18 mouse cellular contexts compared by ENCODE assay signal in the genomic region with DNA sequence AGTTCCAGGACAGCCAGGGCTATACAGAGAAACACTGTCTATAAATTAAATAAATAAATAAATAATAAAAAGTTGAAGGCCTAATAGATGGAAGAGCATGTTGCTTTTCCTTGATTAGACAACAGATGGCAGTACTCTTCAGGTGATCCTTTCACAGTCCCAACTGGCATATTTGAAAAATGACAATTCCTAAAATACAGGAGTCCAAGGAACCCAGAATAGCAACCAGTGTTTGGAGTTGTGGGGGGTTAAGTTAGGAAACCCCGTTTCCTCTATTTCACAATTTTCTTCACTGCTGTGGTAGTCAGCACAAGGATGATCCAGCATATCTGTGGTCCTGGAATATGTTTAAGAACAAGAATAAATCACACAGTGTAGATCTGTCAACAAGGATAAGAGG. TPM values are rescaled to one million over a fixed set of nuclear protein-coding genes. Genes with fewer than 3 reads are reported as not detected.
DNase-seq lines count a peak whose midpoint lies in the region; ATAC-seq and TF ChIP-seq lines count a peak whose summit lies in the region.
"Had no signal": no experiment of that assay in that cellular context is flagged by ENCODE, and none has a peak within 500 bp of the region (broad histone marks: within the 10 kb centered on the region; RNA-seq: fewer than 3 reads in every experiment).

No protein-coding gene starts in this region.

- intact Hi-C loops in left cerebral cortex, postnatal 36 days (cut with DNase I): no loop called here

- TF ChIP-seq POLR2A in kidney, adult 2 months (IDR thresholded peaks at IDR 0.05; ENCODE audit: low read depth, low read length): no peak

- H3K4me2 ChIP-seq in midbrain, embryonic 14.5 days (ENCODE audit: low read length): no peak overlapping the region
- no peak overlapping the region for H3K4me2 ChIP-seq in midbrain, embryonic 16.5 days (ENCODE audit: low read length)
- H3K4me2 ChIP-seq: embryonic facial prominence, embryonic 13.5 days; heart, embryonic 15.5 days; hindbrain, embryonic 13.5 days; limb, embryonic 15.5 days; lung, embryonic 15.5 days had no signal

- no peak for TF ChIP-seq CTCF in kidney, adult 2 months (conservative IDR thresholded peaks at IDR 0.05; ENCODE audit: insufficient read depth, insufficient read length, low read depth, low read length)

- no peaks in the 10 kb centered on the region for H3K27me3 ChIP-seq in kidney, adult 2 months (replicated peaks; ENCODE audit: control insufficient read depth, insufficient read depth, low read length)
- H3K27me3 ChIP-seq in midbrain, embryonic 14.5 days (ENCODE audit: control insufficient read depth, insufficient read depth, low read length): no peaks in the 10 kb centered on the region
- H3K27me3 ChIP-seq in midbrain, embryonic 16.5 days (ENCODE audit: control insufficient read depth, insufficient read depth, low read depth, low read length): no peaks in the 10 kb centered on the region
- H3K27me3 ChIP-seq: embryonic facial prominence, embryonic 13.5 days; heart, embryonic 15.5 days; hindbrain, embryonic 13.5 days; limb, embryonic 15.5 days; lung, embryonic 15.5 days had no signal

- H3K9ac ChIP-seq in midbrain, embryonic 14.5 days (replicated peaks; ENCODE audit: low read length): no peak overlapping the region
- H3K9ac ChIP-seq in midbrain, embryonic 16.5 days (ENCODE audit: low read depth, low read length): no peak overlapping the region
- H3K9ac ChIP-seq: embryonic facial prominence, embryonic 13.5 days; heart, embryonic 15.5 days; hindbrain, embryonic 13.5 days; limb, embryonic 15.5 days; lung, embryonic 15.5 days had no signal

- no peaks in the 10 kb centered on the region for H3K4me1 ChIP-seq in kidney, adult 2 months (ENCODE audit: control insufficient read depth, insufficient read depth, low read length)
- no peaks in the 10 kb centered on the region for H3K4me1 ChIP-seq in midbrain, embryonic 14.5 days (ENCODE audit: control insufficient read depth, insufficient read depth, low read length)
- H3K4me1 ChIP-seq in midbrain, embryonic 16.5 days (ENCODE audit: control insufficient read depth, insufficient read depth, low read length): no peaks in the 10 kb centered on the region
- H3K4me1 ChIP-seq: embryonic facial prominence, embryonic 13.5 days; heart, embryonic 15.5 days; hindbrain, embryonic 13.5 days; limb, embryonic 15.5 days; lung, embryonic 15.5 days had no signal

- peaks cover 7% of the 10 kb centered on the region for H3K36me3 ChIP-seq in kidney, adult 2 months (ENCODE audit: control insufficient read depth, insufficient read depth, low read length)
- peaks cover 67% of the 10 kb centered on the region for H3K36me3 ChIP-seq in midbrain, embryonic 14.5 days (ENCODE audit: control insufficient read depth, insufficient read depth, low read length)
- H3K36me3 ChIP-seq in midbrain, embryonic 16.5 days (ENCODE audit: control insufficient read depth, insufficient read depth, low read length): peaks cover 18% of the 10 kb centered on the region

- H3K9me3 ChIP-seq in midbrain, embryonic 14.5 days (ENCODE audit: control insufficient read depth, low read length): no peaks in the 10 kb centered on the region
- no peaks in the 10 kb centered on the region for H3K9me3 ChIP-seq in midbrain, embryonic 16.5 days (replicated peaks; ENCODE audit: control insufficient read depth, low read length, poor library complexity, severe bottlenecking)
- H3K9me3 ChIP-seq: embryonic facial prominence, embryonic 13.5 days; heart, embryonic 15.5 days; hindbrain, embryonic 13.5 days; limb, embryonic 15.5 days; lung, embryonic 15.5 days had no signal

- WGBS in kidney, adult 2 months: 79% methylated on average over 1 of the region's 1 CpGs
- WGBS in midbrain, embryonic 14.5 days: 89% methylated on average over 1 of the region's 1 CpGs
- 98% methylated on average over 1 of the region's 1 CpGs for WGBS in midbrain, embryonic 16.5 days

- DNase-seq in kidney, adult 2 months: peak; percentile 19
- no peak for DNase-seq in kidney, postnatal 14 days
- DNase-seq in midbrain, embryonic 14.5 days: peak; percentile 16
- DNase-seq in NIH3T3 (ENCODE audit: low read depth): peak; percentile 65
- no peak for DNase-seq in embryo, embryonic 10 days (ENCODE audit: low spot score)
- DNase-seq in left cerebral cortex, postnatal 36 days (ENCODE audit: low spot score in 2 of 2): no peak
- DNase-seq: adrenal gland, postnatal 25 days; kidney, adult 11 months; kidney, postnatal 4 days; right cerebral cortex, postnatal 14 days had no signal

- H3K27ac ChIP-seq in kidney, adult 2 months (ENCODE audit: insufficient read depth, low read depth, low read length): no peak overlapping the region
- no peak overlapping the region for H3K27ac ChIP-seq in midbrain, embryonic 14.5 days (replicated peaks; ENCODE audit: low read depth, low read length)
- no peak overlapping the region for H3K27ac ChIP-seq in midbrain, embryonic 16.5 days (ENCODE audit: low read length)
- H3K27ac ChIP-seq: embryonic facial prominence, embryonic 13.5 days; heart, embryonic 15.5 days; hindbrain, embryonic 13.5 days; limb, embryonic 15.5 days; lung, embryonic 15.5 days had no signal

- H3K4me3 ChIP-seq in kidney, adult 2 months (ENCODE audit: insufficient read depth, low read depth, low read length): no peak overlapping the region
- H3K4me3 ChIP-seq in midbrain, embryonic 14.5 days (replicated peaks; ENCODE audit: low read depth, low read length): no peak overlapping the region
- no peak overlapping the region for H3K4me3 ChIP-seq in midbrain, embryonic 16.5 days (ENCODE audit: low read depth, low read length)
- H3K4me3 ChIP-seq: embryonic facial prominence, embryonic 13.5 days; heart, embryonic 15.5 days; hindbrain, embryonic 13.5 days; limb, embryonic 15.5 days; lung, embryonic 15.5 days; myocyte had no signal

- no peak for ATAC-seq in midbrain, embryonic 14.5 days (ENCODE audit: low FRiP score, low TSS enrichment)
- ATAC-seq in midbrain, embryonic 16.5 days: no peak
- peak; percentile 29; the same call in 1 of the 2 replicates for ATAC-seq in megakaryocyte progenitor cell, adult 5-6 weeks (replicated peaks; ENCODE audit: poor library complexity)

RNA-seq across cellular contexts. Expression of a gene that starts 22.9 kb away (rescaled TPM):
- 12.6 and 12.9 TPM in 2 replicates for polyA plus RNA-seq in kidney, adult 2 months (2012; rRNA removed)
- polyA plus RNA-seq in midbrain, embryonic 14.5 days (2014; fragmentation: Nextera tagmentation; extraction: Ambion mirVana): 55.6 and 74.0 TPM in 2 replicates
- 50.3 and 59.6 TPM in 2 replicates for polyA plus RNA-seq in midbrain, embryonic 16.5 days (2015; fragmentation: Nextera tagmentation; extraction: Ambion mirVana)
- total RNA-seq in megakaryocyte progenitor cell, adult 5-6 weeks (2015): 20.1 and 21.9 TPM in 2 replicates
- total RNA-seq in megakaryocyte progenitor cell, adult 5-6 weeks (2017): 29.5 and 42.7 TPM in 2 replicates
- 10 to 100 TPM; 44.1 to 63.0 TPM for total RNA-seq in left cerebral cortex, postnatal 36 days (2021)

Comparison
In these comparisons a context has a peak if more than half of its experiments do, and no peak if none do; other contexts are left out.
1. DNase-seq: peak in kidney, adult 2 months (single experiment), midbrain, embryonic 14.5 days (single experiment) and NIH3T3 (single experiment); none in kidney, postnatal 14 days (single experiment), embryo, embryonic 10 days (single experiment) and left cerebral cortex, postnatal 36 days (0 of 2).